48 mouse cellular contexts compared by ENCODE assay signal in genomic region chr1:157068316-157068715, GRCm38 (mm10). TPM values are rescaled to one million over a fixed set of nuclear protein-coding genes. Genes with fewer than 3 reads are reported as not detected.
"Had no signal": no experiment of that assay in that cellular context is flagged by ENCODE, and none has a peak within 500 bp of the region (broad histone marks: within the 10 kb centered on the region; RNA-seq: fewer than 3 reads in every experiment).

No protein-coding gene starts in this region.

- H3K9ac ChIP-seq: heart, embryonic 12.5 days; heart, embryonic 13.5 days; heart, embryonic 15.5 days; hindbrain, embryonic 12.5 days; hindbrain, embryonic 13.5 days; hindbrain, embryonic 14.5 days; hindbrain, embryonic 15.5 days; intestine, embryonic 15.5 days; kidney, embryonic 15.5 days had no signal

- H3K27me3 ChIP-seq: heart, embryonic 12.5 days; heart, embryonic 13.5 days; heart, embryonic 15.5 days; hindbrain, embryonic 12.5 days; hindbrain, embryonic 15.5 days; intestine, embryonic 15.5 days; kidney, embryonic 15.5 days had no signal

- H3K4me3 ChIP-seq: heart, embryonic 12.5 days; heart, embryonic 13.5 days; heart, embryonic 15.5 days; hindbrain, embryonic 10.5 days; hindbrain, embryonic 12.5 days; hindbrain, embryonic 13.5 days; hindbrain, embryonic 15.5 days; intestine, embryonic 15.5 days; kidney, embryonic 15.5 days; left cerebral cortex, adult 2 months had no signal

- DNase-seq: heart, postnatal 10 days; heart, postnatal 14 days; heart, postnatal 36 days; heart, postnatal 4 days; kidney, adult 11 months; kidney, adult 18-20 months; kidney, adult 8-10 months; kidney, postnatal 10 days; kidney, postnatal 14 days; kidney, postnatal 25 days; kidney, postnatal 36 days; kidney, postnatal 4 days; layer of hippocampus, adult 9-11 months; layer of hippocampus, postnatal 36 days had no signal

- H3K9me3 ChIP-seq: heart, embryonic 12.5 days; heart, embryonic 13.5 days; heart, embryonic 15.5 days; hindbrain, embryonic 10.5 days; hindbrain, embryonic 12.5 days; hindbrain, embryonic 13.5 days; hindbrain, embryonic 15.5 days; intestine, embryonic 15.5 days; kidney, embryonic 15.5 days had no signal

- ATAC-seq: hindbrain, embryonic 16.5 days; inflammation-experienced regulatory T-cells, adult 6 months; intestine, embryonic 15.5 days; intestine, embryonic 16.5 days; intestine, postnatal 0 days had no signal

- H3K27ac ChIP-seq: heart, embryonic 13.5 days; heart, embryonic 15.5 days; hindbrain, embryonic 10.5 days; hindbrain, embryonic 12.5 days; hindbrain, embryonic 13.5 days; hindbrain, embryonic 14.5 days; hindbrain, embryonic 15.5 days; hindbrain, postnatal 0 days; intestine, embryonic 15.5 days; kidney, embryonic 15.5 days; kidney, postnatal 0 days; left cerebral cortex, adult 2 months had no signal

- H3K36me3 ChIP-seq: heart, embryonic 12.5 days; heart, embryonic 13.5 days; heart, embryonic 15.5 days; hindbrain, embryonic 10.5 days; hindbrain, embryonic 12.5 days; hindbrain, embryonic 13.5 days; hindbrain, embryonic 15.5 days; intestine, embryonic 15.5 days; kidney, embryonic 15.5 days had no signal

- H3K4me2 ChIP-seq: heart, embryonic 11.5 days; heart, embryonic 12.5 days; heart, embryonic 13.5 days; heart, embryonic 15.5 days; hindbrain, embryonic 12.5 days; hindbrain, embryonic 13.5 days; hindbrain, embryonic 14.5 days; hindbrain, embryonic 15.5 days; intestine, embryonic 15.5 days; kidney, embryonic 15.5 days had no signal

RNA-seq across cellular contexts. Expression of gene Tex35, which starts 40.2 kb away (rescaled TPM):
- total RNA-seq: heart, adult 8-10 months; heart, postnatal 10 days; heart, postnatal 14 days; heart, postnatal 25 days; heart, postnatal 36 days; hematopoietic stem cell, adult 5-6 weeks; hindbrain, postnatal 0 days; layer of hippocampus, adult 18-20 months; layer of hippocampus, postnatal 10 days; layer of hippocampus, postnatal 14 days; layer of hippocampus, postnatal 25 days; layer of hippocampus, postnatal 36 days; left cerebral cortex, adult 18-20 months; left cerebral cortex, adult 2 months; left cerebral cortex, adult 8-10 months had no signal
- polyA plus RNA-seq: heart, embryonic 11.5 days; heart, embryonic 12.5 days; heart, embryonic 13.5 days; heart, embryonic 14.5 days; heart, embryonic 15.5 days; heart, embryonic 16.5 days; heart, postnatal 0 days; hindbrain, embryonic 10.5 days; hindbrain, embryonic 11.5 days; hindbrain, embryonic 12.5 days; hindbrain, embryonic 13.5 days; hindbrain, embryonic 14.5 days; hindbrain, embryonic 15.5 days; hindbrain, embryonic 16.5 days; hindbrain, postnatal 0 days; intestine, embryonic 14.5 days; intestine, embryonic 15.5 days; intestine, embryonic 16.5 days; intestine, postnatal 0 days; kidney, embryonic 14.5 days; kidney, embryonic 15.5 days; kidney, postnatal 0 days; large intestine, adult 2 months had no signal
